Mouse (Mus musculus) liver, adult 2 months (tissue): ENCODE measurements around the gene Dnah7b. TPM values are rescaled to one million over a fixed set of nuclear protein-coding genes. Genes with fewer than 3 reads are reported as not detected.
"Not testable (repeated sequence)": the region's sequence is repeated elsewhere in the genome, so short reads cannot be mapped to it uniquely, and the experiment has no call there.

ENCODE experiments used
- DNase-seq: peaks from one replicate; pipeline ENCODE4 v3.0.0-alpha.2; 2011; ENCODE audit warnings: low read depth, low spot score; ENCODE audit errors: extremely low read depth
- H3K27ac ChIP-seq: fragments of 200-500 bp; replicated peaks from 2 replicates; pipeline ENCODE4 v1.5.1; 2012; ENCODE audit warnings: low read depth, mild to moderate bottlenecking, control low read depth, inconsistent platforms, low read length; ENCODE audit not compliant: insufficient read depth
- H3K27me3 ChIP-seq: fragments of 200-500 bp; 2 replicates; pipeline ENCODE4 v1.6.1; 2012; ENCODE audit warnings: mild to moderate bottlenecking, moderate library complexity, low read length, inconsistent platforms; ENCODE audit not compliant: control insufficient read depth, insufficient read depth
- H3K36me3 ChIP-seq: fragments of 200-500 bp; 2 replicates; pipeline ENCODE4 v1.6.1; 2012; ENCODE audit warnings: low read length, inconsistent platforms; ENCODE audit not compliant: control insufficient read depth, insufficient read depth
- H3K4me1 ChIP-seq: fragments of 200-500 bp; 2 replicates; pipeline ENCODE4 v1.6.1; 2011; ENCODE audit warnings: low read length; ENCODE audit not compliant: control insufficient read depth, insufficient read depth
- H3K4me3 ChIP-seq: fragments of 200-500 bp; 2 replicates; pipeline ENCODE4 v1.5.1; 2011; ENCODE audit warnings: low read depth, mild to moderate bottlenecking, control low read depth, low read length, moderate library complexity; ENCODE audit not compliant: insufficient read depth
- H3K79me2 ChIP-seq: fragments of 200-500 bp; 2 replicates; pipeline ENCODE4 v1.6.1; 2012; ENCODE audit warnings: inconsistent platforms, mild to moderate bottlenecking, low read length, moderate library complexity; ENCODE audit not compliant: control insufficient read depth, insufficient read depth
- H3K9ac ChIP-seq: fragments of 200-500 bp; 2 replicates; pipeline ENCODE4 v1.6.1; 2012; ENCODE audit warnings: low read depth, mild to moderate bottlenecking, control low read depth, inconsistent platforms, low read length
- CTCF ChIP-seq: fragments of 200-500 bp; IDR thresholded peaks from 2 replicates; pipeline ENCODE4 v1.5.1; 2011; ENCODE audit warnings: low read depth, low read length, control low read depth
- POLR2A ChIP-seq: fragments of 200-500 bp; IDR thresholded peaks from 2 replicates; pipeline ENCODE4 v1.6.1; 2011; ENCODE audit warnings: low read length, control low read depth; ENCODE audit not compliant: insufficient read depth; ENCODE audit errors: extremely low read depth
- WGBS: fragments of 180-500 bp; shearing (Covaris S2); methylation state at CpG from one replicate; pipeline ENCODE4 v1.1.7; 2018; 5-methylcytosine and 5-hydroxymethylcytosine counted together
- polyA plus RNA-seq: library from polyadenylated mRNA; depleted of rRNA; stranded (reverse); fragments of >200 nt; gene quantifications from 2 replicates; pipeline ENCODE4 v1.2.3, GENCODE M21; 2012
- total RNA-seq: library from RNA; depleted of rRNA; stranded (reverse); fragments of >200 nt; gene quantifications from 2 replicates; pipeline ENCODE4 v1.2.3, GENCODE M21; 2014

Gene Dnah7b
- total and polyA plus RNA-seq, 2 experiments = 0.10 to 0.18 TPM

GRCm38 (mm10) chr1:46066484-46067251 is 553 bp downstream of the Dnah7b start:
- 1% methylated on average over 28 of the region's 28 CpGs for WGBS
- H3K9ac ChIP-seq = peak overlapping the region; percentile 66
- H3K4me1 ChIP-seq = 0 out of 2 replicates have a peak, but pooled peaks cover 4% of the 10 kb centered on the region
- peak overlapping the region; percentile 63 for H3K4me3 ChIP-seq
- H3K36me3 ChIP-seq = no peaks in the 10 kb centered on the region
- no peak overlapping the region for H3K27ac ChIP-seq
- TF ChIP-seq CTCF (peak; percentile 13; the same call in 1 of the 2 replicates), POLR2A (no peak)
- peak; percentile 60 for DNase-seq
- H3K27me3 ChIP-seq = no peaks in the 10 kb centered on the region
- H3K79me2 ChIP-seq = no peaks in the 10 kb centered on the region

DNA sequence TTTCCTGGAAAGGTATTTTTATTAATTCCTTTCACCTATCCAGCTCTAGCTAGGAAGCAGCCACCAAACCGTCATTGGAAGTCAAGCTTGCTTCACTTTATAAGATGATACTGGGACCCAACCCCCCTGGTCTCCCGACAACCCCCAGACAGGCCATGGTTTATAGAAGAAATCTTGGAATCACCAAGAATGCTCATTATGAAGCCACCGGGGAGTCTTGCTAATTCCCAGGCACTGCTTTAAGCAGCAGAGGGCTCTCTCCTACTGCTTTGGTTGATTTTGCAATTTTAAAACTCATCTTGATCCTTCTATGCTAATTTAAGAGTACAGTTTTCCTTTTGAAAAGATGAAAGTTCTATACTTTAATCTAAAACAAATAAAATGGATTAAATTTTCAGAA is 2.7 kb downstream of the Dnah7b start:
- H3K9ac ChIP-seq, H3K79me2 ChIP-seq, H3K36me3 ChIP-seq, H3K4me1 ChIP-seq, H3K27me3 ChIP-seq, H3K27ac ChIP-seq, H3K4me3 ChIP-seq, DNase-seq: not testable (repeated sequence)
- WGBS = 85% methylated on average over 3 of the region's 3 CpGs

DNA sequence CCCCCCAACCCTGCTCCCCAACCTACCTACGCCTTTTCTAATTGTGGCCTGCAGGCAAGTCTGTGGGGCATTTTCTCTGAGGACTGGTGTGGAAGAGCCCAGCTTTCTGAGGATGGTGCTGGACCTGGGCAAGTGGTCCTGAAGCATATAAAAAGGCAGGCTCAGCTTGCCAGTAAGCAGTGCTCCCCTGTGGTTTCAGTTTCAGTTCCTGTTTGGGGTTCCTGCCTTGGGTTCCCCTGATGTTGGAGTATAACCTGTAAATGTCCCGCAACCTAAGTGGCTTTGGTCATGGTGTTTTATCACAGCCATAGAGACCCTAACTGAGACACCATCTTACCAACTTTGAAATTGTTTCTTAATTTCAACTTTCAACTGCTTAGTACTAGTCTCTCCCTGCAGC is 11.8 kb downstream of the Dnah7b start:
- Histone ChIP-seq H3K9ac (no peak overlapping the region), H3K79me2 (no peaks in the 10 kb centered on the region), H3K4me1 (no peaks in the 10 kb centered on the region), H3K27ac (no peak overlapping the region), H3K27me3 (no peaks in the 10 kb centered on the region), H3K36me3 (no peaks in the 10 kb centered on the region), H3K4me3 (no peak overlapping the region)
- DNase-seq = no peak
- WGBS = 92% methylated on average over 2 of the region's 2 CpGs
- TF ChIP-seq CTCF (no peak), POLR2A (no peak)

DNA sequence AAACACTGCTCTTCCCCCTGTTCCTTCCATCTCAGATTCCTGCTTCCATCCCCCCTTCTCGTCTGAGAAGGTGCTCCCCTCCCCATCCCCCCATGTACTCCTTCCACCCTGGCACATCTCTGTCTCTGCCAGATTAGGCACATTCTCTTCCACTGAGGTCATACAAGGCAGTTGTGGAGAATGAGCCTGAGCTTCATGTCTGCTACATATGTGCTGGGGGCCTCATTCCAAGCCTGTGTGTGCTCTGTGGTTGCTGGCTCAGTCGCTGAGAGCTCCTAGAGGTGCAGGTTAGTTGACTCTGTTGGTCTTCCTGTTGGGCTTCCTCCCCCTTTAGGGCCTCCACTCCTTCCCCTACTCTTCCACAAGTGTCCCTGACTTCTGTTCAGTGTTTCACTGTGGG is 34.4 kb downstream of the Dnah7b start:
- TF ChIP-seq CTCF = no peak
- TF ChIP-seq POLR2A = no peak
- WGBS = 73% methylated on average over 2 of the region's 2 CpGs
- Histone ChIP-seq H3K4me3 (no peak overlapping the region), H3K27ac (no peak overlapping the region), H3K4me1 (no peaks in the 10 kb centered on the region), H3K27me3 (no peaks in the 10 kb centered on the region), H3K9ac (no peak overlapping the region), H3K79me2 (no peaks in the 10 kb centered on the region), H3K36me3 (no peaks in the 10 kb centered on the region)
- no peak for DNase-seq

DNA sequence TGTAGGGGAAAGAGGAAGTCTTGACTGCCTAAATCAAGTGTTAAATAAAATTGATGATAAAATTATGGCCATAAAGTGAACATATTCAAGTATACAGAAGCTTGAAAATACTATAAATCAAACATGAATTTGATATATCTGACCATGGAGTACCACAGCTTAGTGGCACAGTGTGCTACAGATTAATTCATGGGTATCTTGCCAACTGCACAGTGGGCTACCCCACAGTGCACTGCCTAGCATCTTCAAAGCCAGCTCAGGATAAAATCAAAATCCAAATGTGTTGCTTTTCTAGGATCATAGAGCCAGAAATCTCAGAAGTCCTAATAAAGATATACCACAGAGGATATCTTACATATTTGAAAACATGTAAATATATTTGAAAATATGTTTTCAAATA is 46.5 kb downstream of the Dnah7b start:
- not testable (repeated sequence) for H3K4me3 ChIP-seq, H3K27me3 ChIP-seq, H3K36me3 ChIP-seq, H3K4me1 ChIP-seq, H3K9ac ChIP-seq, H3K79me2 ChIP-seq, H3K27ac ChIP-seq, DNase-seq

GRCm38 (mm10) chr1:46117179-46117578 is 51.1 kb downstream of the Dnah7b start:
- DNase-seq, H3K79me2 ChIP-seq, H3K9ac ChIP-seq, H3K36me3 ChIP-seq, H3K4me3 ChIP-seq, H3K27ac ChIP-seq, H3K4me1 ChIP-seq, H3K27me3 ChIP-seq: not testable (repeated sequence)
- 94% methylated on average over 2 of the region's 2 CpGs for WGBS
